Mouse (Mus musculus): ENCODE results near the gene AL732309.1. TPM values are rescaled to one million over a fixed set of nuclear protein-coding genes. Genes with fewer than 3 reads are reported as not detected.

The AL732309.1 gene
- 5.7 and 6.2 TPM in 2 replicates for polyA plus RNA-seq (2016; fragmentation: Nextera tagmentation; extraction: Ambion mirVana)

- DNase-seq (ENCODE audit: low spot score) = no peak
- Histone ChIP-seq H3K9me3 (no peaks in the 10 kb centered on the region), H3K36me3 (peaks cover 76% of the 10 kb centered on the region), H3K4me3 (no peak within 1 kb of the TSS), H3K4me1 (replicated peaks) (peaks cover 26% of the 10 kb centered on the region), H3K27me3 (ENCODE audit: insufficient read depth, poor library complexity, severe bottlenecking) (peaks cover 29% of the 10 kb centered on the region), H3K27ac (no peak within 1 kb of the TSS)
- 88% methylated on average over 10 of the region's 10 CpGs for WGBS
Measured at GRCm38 (mm10) chr2:25246183-25247072, at the start of gene AL732309.1. Gene AL732309.1 (minus strand): TSS chr2:25246863.

GRCm38 (mm10) chr2:25293706-25294105 lies 47.0 kb upstream of the AL732309.1 start:
- H3K36me3 ChIP-seq = no peaks in the 10 kb centered on the region
- no peak overlapping the region for H3K27ac ChIP-seq
- H3K9me3 ChIP-seq = no peaks in the 10 kb centered on the region
- WGBS = 74% methylated on average over 9 of the region's 9 CpGs
- no peak for DNase-seq (ENCODE audit: low spot score)
- no peak overlapping the region for H3K4me3 ChIP-seq
- H3K4me1 ChIP-seq (replicated peaks) = peaks cover 27% of the 10 kb centered on the region
- H3K27me3 ChIP-seq (ENCODE audit: insufficient read depth, poor library complexity, severe bottlenecking) = peaks cover 94% of the 10 kb centered on the region

GRCm38 (mm10) chr2:25292856-25293255 lies 46.2 kb upstream of the AL732309.1 start:
- H3K4me1 ChIP-seq (replicated peaks) = peaks cover 27% of the 10 kb centered on the region
- WGBS = 0% methylated on average over 1 of the region's 1 CpGs
- H3K27me3 ChIP-seq (ENCODE audit: insufficient read depth, poor library complexity, severe bottlenecking) = peaks cover 97% of the 10 kb centered on the region
- H3K4me3 ChIP-seq = peak overlapping the region; percentile 43; the same call in 1 of the 2 replicates
- no peaks in the 10 kb centered on the region for H3K36me3 ChIP-seq
- peak; percentile 83 for DNase-seq (ENCODE audit: low spot score)
- no peaks in the 10 kb centered on the region for H3K9me3 ChIP-seq
- H3K27ac ChIP-seq = peak overlapping the region; percentile 62; the same call in 1 of the 2 replicates

GRCm38 (mm10) chr2:25292054-25292544 lies 45.4 kb upstream of the AL732309.1 start:
- Histone ChIP-seq H3K27me3 (ENCODE audit: insufficient read depth, poor library complexity, severe bottlenecking) (peaks cover 97% of the 10 kb centered on the region), H3K4me1 (replicated peaks) (peaks cover 28% of the 10 kb centered on the region), H3K27ac (peak overlapping the region; percentile 62; the same call in 1 of the 2 replicates), H3K9me3 (no peaks in the 10 kb centered on the region), H3K4me3 (peak overlapping the region; percentile 43), H3K36me3 (no peaks in the 10 kb centered on the region)
- WGBS = 7% methylated on average over 43 of the region's 43 CpGs
- peak; percentile 21 for DNase-seq (ENCODE audit: low spot score)

GRCm38 (mm10) chr2:25291184-25292053 lies 44.8 kb upstream of the AL732309.1 start:
- H3K36me3 ChIP-seq = peaks cover under 1% of the 10 kb centered on the region; the same call in 1 of the 2 replicates
- WGBS = 6% methylated on average over 32 of the region's 32 CpGs

GRCm38 (mm10) chr2:25290816-25291130 lies 44.1 kb upstream of the AL732309.1 start:
- WGBS = under 1% methylated on average over 18 of the region's 18 CpGs
- Histone ChIP-seq H3K27ac (no peak overlapping the region), H3K4me1 (replicated peaks) (peaks cover 30% of the 10 kb centered on the region), H3K4me3 (peak overlapping the region; percentile 29), H3K27me3 (ENCODE audit: insufficient read depth, poor library complexity, severe bottlenecking) (peaks cover 86% of the 10 kb centered on the region), H3K36me3 (peaks cover 7% of the 10 kb centered on the region), H3K9me3 (no peaks in the 10 kb centered on the region)
- peak; percentile 16 for DNase-seq (ENCODE audit: low spot score)

More at GRCm38 (mm10) chr2:25291184-25292053, 44.8 kb upstream of the AL732309.1 start:
- peaks cover 30% of the 10 kb centered on the region for H3K4me1 ChIP-seq (replicated peaks)
- no peak overlapping the region for H3K27ac ChIP-seq
- H3K4me3 ChIP-seq = peak overlapping the region; percentile 43
- no peaks in the 10 kb centered on the region for H3K9me3 ChIP-seq
- peaks cover 92% of the 10 kb centered on the region for H3K27me3 ChIP-seq (ENCODE audit: insufficient read depth, poor library complexity, severe bottlenecking)
- peak; percentile 18 for DNase-seq (ENCODE audit: low spot score)

GRCm38 (mm10) chr2:25290101-25290815 lies 43.6 kb upstream of the AL732309.1 start:
- peaks cover 81% of the 10 kb centered on the region for H3K27me3 ChIP-seq (ENCODE audit: insufficient read depth, poor library complexity, severe bottlenecking)
- H3K9me3 ChIP-seq = no peaks in the 10 kb centered on the region
- no peak overlapping the region for H3K27ac ChIP-seq
- 2% methylated on average over 54 of the region's 54 CpGs for WGBS
- peaks cover 12% of the 10 kb centered on the region for H3K36me3 ChIP-seq
- peak; percentile 18 for DNase-seq (ENCODE audit: low spot score)
- peak overlapping the region; percentile 29 for H3K4me3 ChIP-seq
- peaks cover 30% of the 10 kb centered on the region for H3K4me1 ChIP-seq (replicated peaks)

- H3K9me3 ChIP-seq = no peaks in the 10 kb centered on the region
- H3K4me1 ChIP-seq (replicated peaks) = peaks cover 30% of the 10 kb centered on the region
- peaks cover 77% of the 10 kb centered on the region for H3K27me3 ChIP-seq (ENCODE audit: insufficient read depth, poor library complexity, severe bottlenecking)
- peaks cover 18% of the 10 kb centered on the region for H3K36me3 ChIP-seq
- 18% methylated on average over 11 of the region's 11 CpGs for WGBS
- peak within 1 kb of the TSS; percentile 29 for H3K4me3 ChIP-seq
- no peak for DNase-seq (ENCODE audit: low spot score)
- H3K27ac ChIP-seq = no peak within 1 kb of the TSS
Measured at GRCm38 (mm10) chr2:25289651-25290050, 43.0 kb upstream of the AL732309.1 start, which contains the start of gene Lrrc26. Gene Lrrc26 (plus strand): TSS chr2:25289915.

GRCm38 (mm10) chr2:25288734-25289345 lies 42.2 kb upstream of the AL732309.1 start:
- H3K9me3 ChIP-seq = no peaks in the 10 kb centered on the region
- no peak overlapping the region for H3K27ac ChIP-seq
- peaks cover 26% of the 10 kb centered on the region for H3K36me3 ChIP-seq
- no peak overlapping the region for H3K4me3 ChIP-seq
- DNase-seq (ENCODE audit: low spot score) = no peak
- WGBS = 87% methylated on average over 7 of the region's 7 CpGs
- peaks cover 69% of the 10 kb centered on the region for H3K27me3 ChIP-seq (ENCODE audit: insufficient read depth, poor library complexity, severe bottlenecking)
- peaks cover 30% of the 10 kb centered on the region for H3K4me1 ChIP-seq (replicated peaks)

GRCm38 (mm10) chr2:25287927-25288649 lies 41.4 kb upstream of the AL732309.1 start, which contains the start of gene Tmem210:
Gene Tmem210 (plus strand): TSS chr2:25288145.
- Histone ChIP-seq H3K9me3 (no peaks in the 10 kb centered on the region), H3K4me3 (no peak within 1 kb of the TSS), H3K27ac (no peak within 1 kb of the TSS), H3K4me1 (replicated peaks) (peaks cover 30% of the 10 kb centered on the region), H3K36me3 (peaks cover 34% of the 10 kb centered on the region), H3K27me3 (ENCODE audit: insufficient read depth, poor library complexity, severe bottlenecking) (peaks cover 61% of the 10 kb centered on the region)
- WGBS = 85% methylated on average over 6 of the region's 6 CpGs
- DNase-seq (ENCODE audit: low spot score) = no peak
